Mouse (Mus musculus): ENCODE measurements around the gene Ldb2.

Ldb2 gene

GRCm38 (mm10) chr5:44538000-44538395 lies 261.5 kb downstream of the Ldb2 start:
- no peak for DNase-seq

- no peak for DNase-seq
These were observed 262.0 kb downstream of the Ldb2 start for GRCm38 (mm10) chr5:44537316-44537999.

GRCm38 (mm10) chr5:44529466-44529865 lies 270.0 kb downstream of the Ldb2 start:
- DNase-seq, result no peak

- DNase-seq, result no peak
These were observed 270.5 kb downstream of the Ldb2 start for GRCm38 (mm10) chr5:44529001-44529400.

GRCm38 (mm10) chr5:44505221-44505620 lies 294.3 kb downstream of the Ldb2 start:
- DNase-seq, result no peak

GRCm38 (mm10) chr5:44504786-44505185 lies 294.7 kb downstream of the Ldb2 start:
- no peak for DNase-seq

- DNase-seq, result no peak
These were observed 301.3 kb downstream of the Ldb2 start for GRCm38 (mm10) chr5:44498229-44498628.

GRCm38 (mm10) chr5:44496854-44497253 lies 302.6 kb downstream of the Ldb2 start:
- DNase-seq, result no peak

- DNase-seq, result peak; percentile 69
These were observed 304.4 kb downstream of the Ldb2 start for GRCm38 (mm10) chr5:44495092-44495491.

GRCm38 (mm10) chr5:44494133-44494532 lies 305.3 kb downstream of the Ldb2 start:
- no peak for DNase-seq

GRCm38 (mm10) chr5:44491526-44491925 lies 308.0 kb downstream of the Ldb2 start:
- no peak for DNase-seq

GRCm38 (mm10) chr5:44490462-44490861 lies 309.0 kb downstream of the Ldb2 start:
- no peak for DNase-seq

- no peak for DNase-seq
These were observed 315.9 kb downstream of the Ldb2 start for GRCm38 (mm10) chr5:44483426-44484106.

GRCm38 (mm10) chr5:44481406-44481805 lies 318.1 kb downstream of the Ldb2 start:
- no peak for DNase-seq

GRCm38 (mm10) chr5:44476356-44476755 lies 323.1 kb downstream of the Ldb2 start:
- no peak for DNase-seq

GRCm38 (mm10) chr5:44475543-44475942 lies 323.9 kb downstream of the Ldb2 start:
- DNase-seq, result no peak

GRCm38 (mm10) chr5:44473857-44474762 lies 325.4 kb downstream of the Ldb2 start:
- no peak for DNase-seq

GRCm38 (mm10) chr5:44465238-44465637 lies 334.2 kb downstream of the Ldb2 start:
- no peak for DNase-seq
